Mouse (Mus musculus): ENCODE measurements around the gene Hoxa13.

Gene Hoxa13

GRCm38 (mm10) chr6:52214271-52214670 is 46.4 kb downstream of the Hoxa13 start:
- in situ Hi-C loops (cut with MboI, MseI) = loop anchor here (5.0 kb wide), 1 partner anchor 197 kb away; no protein-coding TSS in a partner anchor

- in situ Hi-C loops (cut with MboI, MseI) = loop anchor here (5.0 kb wide), 1 partner anchor 196 kb away; no protein-coding TSS in a partner anchor
Observed at GRCm38 (mm10) chr6:52213119-52213986, 47.3 kb downstream of the Hoxa13 start, which contains the start of the genes Hoxa3 and Gm28308. Gene Hoxa3 (minus strand): TSS chr6:52213336. Gene Gm28308 (minus strand): TSS chr6:52213339.

- in situ Hi-C loops (cut with MboI, MseI) = loop anchor here (5.0 kb wide), 1 partner anchor 195 kb away; no protein-coding TSS in a partner anchor
Observed at GRCm38 (mm10) chr6:52212556-52213118, 48.0 kb downstream of the Hoxa13 start.

- in situ Hi-C loops (cut with MboI, MseI) = loop anchor here (5.0 kb wide), 1 partner anchor 195 kb away; no protein-coding TSS in a partner anchor
Observed at GRCm38 (mm10) chr6:52211961-52212360, 48.7 kb downstream of the Hoxa13 start.

- in situ Hi-C loops (cut with MboI, MseI) = loop anchor here (5.0 kb wide), 1 partner anchor 194 kb away; no protein-coding TSS in a partner anchor
Observed at GRCm38 (mm10) chr6:52211170-52211935, 49.3 kb downstream of the Hoxa13 start.

GRCm38 (mm10) chr6:52209685-52210046 is 51.0 kb downstream of the Hoxa13 start:
- in situ Hi-C loops (cut with MboI, MseI) = loop anchor here (5.0 kb wide), 1 partner anchor 192 kb away; no protein-coding TSS in a partner anchor

GRCm38 (mm10) chr6:52208868-52209684 is 51.6 kb downstream of the Hoxa13 start:
- in situ Hi-C loops (cut with MboI, MseI) = no loop called here

GRCm38 (mm10) chr6:52208072-52208867 is 52.4 kb downstream of the Hoxa13 start, which contains the start of gene Hoxa6:
Gene Hoxa6 (minus strand): TSS chr6:52208722.
- in situ Hi-C loops (cut with MboI, MseI) = no loop called here
